Mouse (Mus musculus): ENCODE data around the gene Vmn2r52. TPM values are rescaled to one million over a fixed set of nuclear protein-coding genes. Genes with fewer than 3 reads are reported as not detected.
"Not testable (repeated sequence)": the region's sequence is repeated elsewhere in the genome, so short reads cannot be mapped to it uniquely, and the experiment has no call there.

Vmn2r52 gene
- polyA plus RNA-seq (2021) = not detected

- CTCF ChIA-PET = no interaction called here
- POLR2A ChIA-PET = no interaction called here
- in situ Hi-C loops (cut with MboI; ENCODE audit: low pct_unique_long_range_greater_than_20kb) = no loop called here
- DNase-seq (ENCODE audit: low read depth, low spot score) = no peak
- ATAC-seq = no peak
- no peak for TF ChIP-seq CTCF (IDR thresholded peaks at IDR 0.05)
- no peaks in the 10 kb centered on the region for H3K27me3 ChIP-seq
Observed at GRCm38 (mm10) chr7:10176473-10176872, at the start of gene Vmn2r52. Gene Vmn2r52, minus strand, starts transcription at chr7:10176573.

DNA sequence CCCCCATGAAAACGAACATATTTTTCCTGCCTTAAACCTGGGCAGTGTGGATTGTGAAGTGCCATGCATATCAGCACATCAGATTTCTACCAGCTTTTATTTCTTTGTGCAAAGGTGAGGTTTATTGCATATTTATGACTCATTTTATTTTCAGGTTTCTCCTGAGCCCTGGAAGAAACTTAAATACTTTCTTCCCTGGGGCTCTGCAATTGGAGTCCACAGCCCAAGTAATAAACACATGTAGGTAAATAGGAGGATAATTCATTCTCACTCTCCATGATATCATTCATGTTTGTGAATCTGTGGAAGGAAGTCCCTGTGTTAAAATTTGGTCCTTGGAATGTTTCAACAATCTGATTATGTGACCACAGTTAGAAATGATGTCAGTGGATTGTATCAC is 70.7 kb downstream of the Vmn2r52 start, which contains the start of gene Vmn2r51:
Gene Vmn2r51 (minus strand): TSS at position 101 of the 400 bp plus-strand sequence.
- H3K27me3 ChIP-seq; in situ Hi-C loops (cut with MboI; ENCODE audit: low pct_unique_long_range_greater_than_20kb); DNase-seq (ENCODE audit: low read depth, low spot score); CTCF ChIA-PET; POLR2A ChIA-PET; ATAC-seq: not testable (repeated sequence)

Other genes starting within 250 kb of the Vmn2r52 start
- gene Vmn2r48, start 223.0 kb downstream of the Vmn2r52 start, polyA plus RNA-seq (2021) = not detected
- gene Vmn2r49, start 184.3 kb downstream of the Vmn2r52 start, polyA plus RNA-seq (2021) = not detected
- gene Vmn2r50, start 123.3 kb downstream of the Vmn2r52 start, polyA plus RNA-seq (2021) = not detected
- gene Vmn2r51, start 70.8 kb downstream of the Vmn2r52 start, polyA plus RNA-seq (2021) = not detected
- not detected for gene Vmn1r66, start 101.4 kb upstream of the Vmn2r52 start, polyA plus RNA-seq (2021)